Mouse (Mus musculus): ENCODE results near the gene Vac14. TPM values are rescaled to one million over a fixed set of nuclear protein-coding genes. Genes with fewer than 3 reads are reported as not detected.

Vac14 gene
- polyA plus RNA-seq, 1 experiment from 2014 or later, result 20.3 TPM

DNA sequence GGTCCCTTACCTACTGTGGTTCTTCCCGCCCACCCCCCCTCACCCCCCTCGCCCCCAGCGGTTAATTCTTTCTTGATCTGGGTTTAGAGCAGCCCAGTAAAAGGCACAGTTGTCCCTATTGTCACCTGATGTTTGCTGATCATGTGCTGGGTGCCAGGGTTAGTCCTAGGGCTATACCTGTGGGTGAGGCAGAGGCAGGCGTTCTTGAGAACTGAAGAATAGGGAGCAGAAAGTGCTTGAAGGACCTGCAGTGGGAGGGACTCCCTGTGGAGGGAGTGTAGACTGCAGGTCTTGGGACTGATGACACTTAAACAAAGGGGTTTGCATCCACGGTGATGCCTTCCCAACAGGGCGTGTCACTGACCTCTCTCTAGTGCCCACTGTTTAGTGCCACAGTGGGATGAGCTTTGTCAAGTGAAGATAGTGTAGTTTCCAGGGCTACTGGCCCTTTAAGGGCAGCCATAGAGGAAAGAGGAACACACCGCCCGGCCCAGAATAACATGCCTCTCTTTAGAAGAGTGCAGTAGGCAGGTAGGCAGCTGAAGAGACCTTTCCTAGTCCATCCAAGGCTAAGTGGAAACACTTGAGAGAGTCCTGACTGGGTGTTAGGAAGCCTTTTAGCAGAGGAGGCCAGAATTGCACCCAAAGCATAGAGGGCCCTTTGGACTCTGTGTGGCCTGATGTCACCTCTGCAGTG lies 51.7 kb downstream of the Vac14 start:
- no peak overlapping the region for H3K4me3 ChIP-seq
- H3K4me1 ChIP-seq, result peaks cover 4% of the 10 kb centered on the region
- no peak overlapping the region for H3K9ac ChIP-seq
- H3K36me3 ChIP-seq (ENCODE audit: poor library complexity, severe bottlenecking), result peaks cover 37% of the 10 kb centered on the region
- no peaks in the 10 kb centered on the region for H3K27me3 ChIP-seq
- no peak for ATAC-seq
- H3K4me2 ChIP-seq, result no peak overlapping the region
- H3K27ac ChIP-seq, result no peak overlapping the region
- H3K9me3 ChIP-seq (replicated peaks), result no peaks in the 10 kb centered on the region
- WGBS, result 67% methylated on average over 8 of the region's 8 CpGs

DNA sequence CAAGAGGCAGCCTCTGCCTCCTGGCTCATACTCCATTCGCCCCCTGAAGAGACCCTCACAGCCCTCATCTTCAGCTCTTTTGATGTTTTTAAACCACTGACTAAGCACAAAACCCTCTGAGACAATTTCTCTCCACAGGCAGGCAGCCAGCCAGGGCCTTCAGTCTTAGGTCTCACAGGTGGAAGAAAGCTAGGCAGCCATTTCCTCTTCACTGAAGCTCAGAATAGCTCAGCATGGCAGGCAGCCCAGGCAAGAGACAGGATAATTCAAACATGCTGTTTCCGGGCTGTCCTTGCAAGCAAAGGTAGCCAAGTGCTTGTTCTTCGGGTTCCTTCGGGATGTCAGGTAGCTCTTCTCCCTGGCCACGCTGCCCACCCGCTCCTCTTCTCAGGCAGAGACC lies 52.9 kb downstream of the Vac14 start:
- Histone ChIP-seq H3K9me3 (replicated peaks) (no peaks in the 10 kb centered on the region), H3K4me1 (no peaks in the 10 kb centered on the region; the same call in 1 of the 2 replicates), H3K27me3 (no peaks in the 10 kb centered on the region), H3K27ac (no peak overlapping the region; the same call in 1 of the 2 replicates), H3K4me2 (no peak overlapping the region), H3K9ac (no peak overlapping the region), H3K4me3 (no peak overlapping the region), H3K36me3 (ENCODE audit: poor library complexity, severe bottlenecking) (peaks cover 41% of the 10 kb centered on the region)
- ATAC-seq, result no peak
- WGBS, result 82% methylated on average over 6 of the region's 6 CpGs

DNA sequence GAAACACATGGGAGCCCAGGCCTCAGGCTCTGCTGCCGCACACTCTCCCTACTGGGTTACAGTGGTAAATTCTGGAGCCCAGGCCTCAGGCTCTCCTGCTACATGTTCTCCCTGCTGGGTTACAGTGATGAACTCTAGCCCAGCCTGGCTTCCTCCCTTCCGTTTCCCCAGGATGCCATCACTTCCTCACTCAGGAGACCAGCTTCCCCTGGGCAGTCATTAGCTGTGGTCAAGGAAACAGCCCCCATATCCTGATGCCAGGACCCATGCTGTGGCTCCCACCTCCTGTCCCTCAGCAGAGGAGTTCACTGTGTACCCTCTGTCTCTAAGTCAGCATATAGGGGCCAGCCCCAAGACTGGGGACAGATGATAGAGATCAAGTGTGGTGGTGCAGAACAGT lies 53.7 kb downstream of the Vac14 start:
- 93% methylated on average over 2 of the region's 2 CpGs for WGBS
- H3K36me3 ChIP-seq (ENCODE audit: poor library complexity, severe bottlenecking), result peaks cover 49% of the 10 kb centered on the region
- no peak overlapping the region for H3K4me2 ChIP-seq
- H3K9ac ChIP-seq, result no peak overlapping the region
- no peaks in the 10 kb centered on the region for H3K27me3 ChIP-seq
- H3K27ac ChIP-seq, result no peak overlapping the region
- no peak for ATAC-seq
- no peaks in the 10 kb centered on the region for H3K9me3 ChIP-seq (replicated peaks)
- H3K4me1 ChIP-seq, result no peaks in the 10 kb centered on the region; the same call in 1 of the 2 replicates
- no peak overlapping the region for H3K4me3 ChIP-seq

DNA sequence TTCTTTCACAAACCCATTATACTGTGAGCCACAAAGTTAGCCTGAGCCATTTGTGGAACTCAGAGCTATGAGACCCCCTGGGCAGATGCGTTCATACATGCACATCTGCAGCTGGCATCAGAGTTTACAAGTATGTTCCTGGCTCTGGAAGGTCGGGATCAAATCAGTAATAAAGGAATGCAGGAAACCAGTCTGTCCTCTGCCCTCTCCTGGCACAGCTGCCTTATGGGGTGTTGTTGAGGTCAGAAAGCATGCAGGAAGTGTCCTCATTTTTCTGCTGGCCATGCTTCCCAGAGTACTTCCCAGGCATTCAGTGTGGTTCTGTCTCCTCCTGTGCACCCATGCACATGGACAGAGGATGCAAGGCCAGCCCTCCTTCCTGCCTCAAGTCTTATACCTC lies 54.8 kb downstream of the Vac14 start:
- Histone ChIP-seq H3K4me3 (no peak overlapping the region), H3K27me3 (no peaks in the 10 kb centered on the region), H3K4me1 (no peaks in the 10 kb centered on the region; the same call in 1 of the 2 replicates), H3K9ac (no peak overlapping the region), H3K9me3 (replicated peaks) (no peaks in the 10 kb centered on the region), H3K27ac (no peak overlapping the region), H3K36me3 (ENCODE audit: poor library complexity, severe bottlenecking) (peaks cover 49% of the 10 kb centered on the region), H3K4me2 (no peak overlapping the region)
- 85% methylated on average over 2 of the region's 2 CpGs for WGBS
- ATAC-seq, result no peak

DNA sequence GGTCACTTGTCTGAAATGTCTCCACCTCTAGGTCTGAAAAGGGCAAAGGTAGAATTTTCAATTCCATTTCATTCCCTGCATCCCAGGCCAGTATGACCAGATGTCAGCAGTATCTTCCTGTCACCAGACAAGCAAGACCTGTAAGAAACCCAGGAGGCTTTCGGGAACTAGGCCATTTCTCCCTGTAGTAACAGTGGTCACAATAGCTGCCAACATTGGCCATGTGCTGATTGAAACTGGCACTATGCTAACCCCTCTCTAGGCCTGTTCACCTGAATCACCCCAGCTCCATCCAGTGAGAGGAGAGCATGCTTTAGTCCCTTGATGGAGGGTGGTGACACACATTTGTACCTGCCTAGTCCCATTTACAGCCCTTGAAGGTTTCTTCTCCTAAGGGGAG lies 56.2 kb downstream of the Vac14 start:
- Histone ChIP-seq H3K9me3 (replicated peaks) (no peaks in the 10 kb centered on the region), H3K27me3 (no peaks in the 10 kb centered on the region), H3K4me2 (no peak overlapping the region), H3K27ac (no peak overlapping the region), H3K4me3 (no peak overlapping the region), H3K36me3 (ENCODE audit: poor library complexity, severe bottlenecking) (peaks cover 55% of the 10 kb centered on the region), H3K4me1 (no peaks in the 10 kb centered on the region; the same call in 1 of the 2 replicates), H3K9ac (no peak overlapping the region)
- WGBS, result 97% methylated on average over 1 of the region's 1 CpGs
- no peak for ATAC-seq

DNA sequence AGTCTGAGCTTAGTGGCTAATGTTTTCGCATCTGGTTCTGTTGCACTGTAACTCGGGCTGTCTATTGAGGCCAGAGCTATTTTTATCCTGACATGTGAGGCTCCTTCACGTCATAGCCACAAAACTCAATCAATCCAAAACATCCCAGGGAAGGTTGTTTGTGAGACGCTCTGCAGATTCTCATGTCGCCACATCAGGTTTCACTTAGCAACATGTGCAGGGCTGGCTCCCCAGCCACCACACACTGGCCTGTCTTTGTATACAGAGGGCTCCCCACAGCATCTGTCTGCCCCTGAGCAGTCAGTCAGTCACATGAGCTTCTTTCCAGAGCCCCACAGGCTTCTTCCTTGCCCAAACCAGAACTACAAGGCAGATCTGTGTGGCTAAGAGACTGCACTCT lies 58.3 kb downstream of the Vac14 start:
- WGBS, result 90% methylated on average over 5 of the region's 5 CpGs
- Histone ChIP-seq H3K36me3 (ENCODE audit: poor library complexity, severe bottlenecking) (peaks cover 42% of the 10 kb centered on the region), H3K27ac (no peak overlapping the region), H3K9ac (no peak overlapping the region; the same call in 1 of the 2 replicates), H3K4me2 (no peak overlapping the region), H3K4me1 (no peaks in the 10 kb centered on the region), H3K4me3 (no peak overlapping the region), H3K27me3 (no peaks in the 10 kb centered on the region), H3K9me3 (replicated peaks) (no peaks in the 10 kb centered on the region)
- no peak for ATAC-seq

DNA sequence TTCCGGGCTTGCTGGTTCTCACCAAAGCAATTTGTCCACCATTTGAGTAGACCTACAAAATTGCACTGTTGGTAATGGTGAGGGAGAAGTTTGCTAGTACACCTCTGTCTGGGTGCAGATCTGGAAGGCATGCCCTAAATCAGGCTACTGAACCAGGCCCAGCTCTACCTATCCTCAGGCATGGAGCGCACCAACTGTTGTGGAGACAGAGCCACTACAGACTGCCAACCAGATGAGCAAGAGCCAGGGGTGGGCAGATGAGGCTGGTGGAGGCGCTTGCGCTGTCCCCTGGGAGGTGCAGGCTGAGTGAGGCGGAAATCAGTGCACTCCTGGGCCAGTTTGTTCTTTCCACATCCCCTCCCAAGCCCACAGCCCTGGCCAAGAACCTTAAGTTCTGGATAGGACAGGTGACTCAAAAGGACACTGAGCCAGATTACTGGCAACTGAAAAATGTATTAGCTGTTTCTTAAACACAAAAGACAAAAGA lies 58.8 kb downstream of the Vac14 start:
- H3K4me3 ChIP-seq, result no peak overlapping the region
- no peak overlapping the region for H3K27ac ChIP-seq
- 90% methylated on average over 5 of the region's 5 CpGs for WGBS
- H3K27me3 ChIP-seq, result no peaks in the 10 kb centered on the region
- no peak overlapping the region for H3K9ac ChIP-seq
- ATAC-seq, result no peak
- peaks cover 37% of the 10 kb centered on the region for H3K36me3 ChIP-seq (ENCODE audit: poor library complexity, severe bottlenecking)
- H3K4me2 ChIP-seq, result no peak overlapping the region
- H3K4me1 ChIP-seq, result no peaks in the 10 kb centered on the region
- no peaks in the 10 kb centered on the region for H3K9me3 ChIP-seq (replicated peaks)

DNA sequence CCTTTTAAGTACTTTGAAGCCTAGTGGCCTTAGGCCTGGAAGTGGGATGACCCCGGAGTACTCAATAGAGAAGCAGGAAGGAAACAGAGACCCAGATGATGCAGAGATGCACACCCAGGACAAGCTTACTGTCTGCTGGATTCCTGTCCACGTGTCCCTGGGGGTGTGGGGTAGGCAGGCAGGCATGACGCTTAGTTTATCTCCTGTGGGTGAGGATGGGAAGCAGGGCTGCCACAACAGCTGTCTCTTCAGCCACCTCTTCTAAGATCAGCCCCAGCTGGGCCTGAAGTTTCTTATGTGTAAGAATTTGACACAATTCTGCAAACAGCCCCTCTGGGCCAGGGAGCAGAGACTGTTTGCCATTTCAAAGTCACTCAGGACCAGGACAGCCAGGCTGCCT lies 60.6 kb downstream of the Vac14 start:
- Histone ChIP-seq H3K9ac (no peak overlapping the region), H3K27me3 (no peaks in the 10 kb centered on the region), H3K4me3 (no peak overlapping the region), H3K27ac (no peak overlapping the region), H3K9me3 (replicated peaks) (no peaks in the 10 kb centered on the region), H3K4me1 (no peaks in the 10 kb centered on the region), H3K36me3 (ENCODE audit: poor library complexity, severe bottlenecking) (peaks cover 44% of the 10 kb centered on the region), H3K4me2 (no peak overlapping the region)
- no peak for ATAC-seq
- WGBS, result 66% methylated on average over 3 of the region's 3 CpGs

DNA sequence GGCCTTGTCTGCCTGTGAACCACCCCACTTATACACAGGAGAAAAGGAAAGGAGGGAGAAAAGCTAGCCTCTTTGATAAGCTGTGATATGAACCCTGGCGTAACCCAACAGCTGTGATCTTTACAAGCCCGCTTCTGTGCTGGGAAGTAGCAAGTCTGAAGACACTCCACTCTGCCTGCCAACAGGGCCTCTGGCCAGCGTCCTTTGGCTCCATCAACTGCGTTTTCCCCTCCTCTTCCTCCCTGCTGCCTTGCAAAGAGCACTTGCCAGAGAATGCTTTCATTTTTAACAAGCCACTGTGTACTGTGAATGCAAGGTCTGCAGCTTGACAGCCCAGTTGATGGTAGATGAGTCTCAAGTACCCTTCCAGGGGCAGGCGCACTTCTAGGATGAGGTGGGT lies 69.3 kb downstream of the Vac14 start:
- no peak overlapping the region for H3K27ac ChIP-seq
- WGBS, result 87% methylated on average over 5 of the region's 5 CpGs

DNA sequence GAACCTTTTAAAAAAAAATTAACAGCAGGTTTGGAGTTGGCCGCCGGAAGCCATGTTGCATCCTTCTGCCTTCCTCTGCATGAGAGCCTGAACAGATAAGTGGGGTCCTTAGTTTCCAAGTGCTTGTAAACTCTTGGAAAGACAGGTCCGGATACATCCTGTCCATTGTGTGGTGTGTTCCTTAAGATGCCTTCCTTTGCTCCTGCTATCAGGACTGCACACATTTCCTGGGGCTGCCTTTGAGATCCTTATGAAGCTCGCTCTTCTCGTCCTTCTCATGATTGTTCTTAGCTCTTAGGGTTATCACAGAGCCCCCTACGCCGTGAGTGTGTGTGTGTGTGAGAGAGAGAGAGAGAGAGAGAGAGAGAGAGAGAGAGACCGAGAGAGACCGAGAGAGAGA lies 71.6 kb downstream of the Vac14 start:
- no peak for ATAC-seq
- Histone ChIP-seq H3K9ac (no peak overlapping the region), H3K27ac (no peak overlapping the region), H3K27me3 (no peaks in the 10 kb centered on the region), H3K4me3 (no peak overlapping the region), H3K4me1 (0 out of 2 replicates have a peak, but pooled peaks cover 5% of the 10 kb centered on the region), H3K36me3 (ENCODE audit: poor library complexity, severe bottlenecking) (peaks cover 70% of the 10 kb centered on the region), H3K4me2 (no peak overlapping the region), H3K9me3 (replicated peaks) (no peaks in the 10 kb centered on the region)
- 92% methylated on average over 9 of the region's 9 CpGs for WGBS

More for the DNA sequence above, 69.3 kb downstream of the Vac14 start:
- no peak for ATAC-seq
- no peaks in the 10 kb centered on the region for H3K27me3 ChIP-seq
- H3K9ac ChIP-seq, result no peak overlapping the region
- H3K36me3 ChIP-seq (ENCODE audit: poor library complexity, severe bottlenecking), result peaks cover 84% of the 10 kb centered on the region
- no peaks in the 10 kb centered on the region for H3K9me3 ChIP-seq (replicated peaks)
- no peaks in the 10 kb centered on the region for H3K4me1 ChIP-seq
- no peak overlapping the region for H3K4me3 ChIP-seq
- H3K4me2 ChIP-seq, result no peak overlapping the region

DNA sequence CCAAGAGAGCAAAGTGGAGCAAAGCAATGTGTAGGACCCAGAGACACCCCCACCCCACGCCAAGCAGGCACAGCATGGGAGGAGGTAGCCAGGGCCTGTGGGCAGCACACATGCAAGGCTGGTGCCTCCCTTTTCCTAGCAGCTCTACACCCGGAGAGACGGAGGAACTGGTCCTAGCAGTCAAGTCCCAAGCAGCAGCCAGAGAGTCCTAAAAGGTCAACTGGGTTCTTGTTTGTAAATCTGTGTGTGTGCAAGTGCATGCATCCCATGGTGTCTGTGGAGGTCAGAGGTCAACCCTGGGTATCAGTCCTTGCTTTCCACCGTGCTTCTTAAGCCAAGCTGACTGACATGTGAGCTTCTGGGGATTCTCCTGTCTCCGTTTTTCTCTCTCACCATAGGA lies 75.8 kb downstream of the Vac14 start:
- Histone ChIP-seq H3K9me3 (replicated peaks) (no peaks in the 10 kb centered on the region), H3K4me1 (0 out of 2 replicates have a peak, but pooled peaks cover 12% of the 10 kb centered on the region), H3K27me3 (no peaks in the 10 kb centered on the region), H3K4me3 (no peak overlapping the region), H3K27ac (no peak overlapping the region), H3K4me2 (no peak overlapping the region), H3K9ac (no peak overlapping the region), H3K36me3 (ENCODE audit: poor library complexity, severe bottlenecking) (peaks cover 40% of the 10 kb centered on the region)
- WGBS, result 70% methylated on average over 5 of the region's 5 CpGs
- no peak for ATAC-seq

DNA sequence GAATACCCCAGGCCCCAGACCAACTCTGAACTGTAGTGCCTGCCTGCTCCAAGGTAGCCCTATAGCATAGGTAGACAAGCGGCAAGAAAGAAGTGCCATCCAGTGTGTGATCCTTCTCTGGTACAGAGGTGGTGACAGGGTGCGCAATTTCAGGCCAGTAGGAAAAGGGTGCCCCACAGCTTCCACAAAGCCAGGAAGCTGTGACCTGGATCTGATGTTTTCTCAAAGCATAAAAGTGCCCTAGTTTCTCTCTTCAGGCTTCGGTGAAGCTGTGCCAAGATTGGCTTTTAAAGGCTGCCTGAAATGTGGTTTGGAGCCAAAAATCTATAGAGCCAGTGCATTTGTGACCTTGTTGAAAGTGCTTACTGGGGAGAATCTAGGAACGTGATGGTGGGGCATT lies 76.4 kb downstream of the Vac14 start:
- Histone ChIP-seq H3K27ac (0 out of 2 replicates have a peak overlapping the region, but pooled peaks have one; percentile 16), H3K4me3 (no peak overlapping the region), H3K9me3 (replicated peaks) (no peaks in the 10 kb centered on the region), H3K27me3 (no peaks in the 10 kb centered on the region), H3K9ac (no peak overlapping the region), H3K4me2 (no peak overlapping the region), H3K36me3 (ENCODE audit: poor library complexity, severe bottlenecking) (peaks cover 34% of the 10 kb centered on the region), H3K4me1 (0 out of 2 replicates have a peak, but pooled peaks cover 12% of the 10 kb centered on the region)
- no peak for ATAC-seq
- WGBS, result 83% methylated on average over 4 of the region's 4 CpGs

DNA sequence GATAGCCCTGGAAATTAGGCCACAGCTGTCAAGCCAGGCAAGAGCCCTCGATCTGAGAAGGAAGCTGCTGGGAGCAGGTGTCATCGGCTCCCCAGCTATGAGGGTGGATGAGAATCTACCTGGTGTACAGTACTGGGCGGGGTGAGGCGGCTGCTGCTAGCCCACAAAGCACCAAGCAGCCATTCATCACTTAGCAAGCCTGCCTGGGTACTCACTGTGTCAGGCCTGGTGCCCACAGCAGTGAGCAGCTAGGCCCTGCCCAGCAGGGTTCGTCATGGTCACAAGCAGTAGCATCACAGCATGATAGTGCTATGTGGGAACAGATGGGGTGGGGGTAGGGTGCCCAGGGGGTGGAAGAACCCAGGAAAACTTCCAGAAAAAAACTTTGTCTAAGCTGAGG lies 77.0 kb downstream of the Vac14 start:
- H3K9me3 ChIP-seq (replicated peaks), result no peaks in the 10 kb centered on the region
- H3K27ac ChIP-seq, result no peak overlapping the region
- peaks cover 29% of the 10 kb centered on the region for H3K36me3 ChIP-seq (ENCODE audit: poor library complexity, severe bottlenecking)
- H3K4me1 ChIP-seq, result 0 out of 2 replicates have a peak, but pooled peaks cover 12% of the 10 kb centered on the region
- no peaks in the 10 kb centered on the region for H3K27me3 ChIP-seq
- ATAC-seq, result no peak
- no peak overlapping the region for H3K4me2 ChIP-seq
- H3K9ac ChIP-seq, result no peak overlapping the region; the same call in 1 of the 2 replicates
- 83% methylated on average over 5 of the region's 5 CpGs for WGBS
- no peak overlapping the region for H3K4me3 ChIP-seq
